25 mouse cellular contexts compared by ENCODE assay signal in the genomic region with DNA sequence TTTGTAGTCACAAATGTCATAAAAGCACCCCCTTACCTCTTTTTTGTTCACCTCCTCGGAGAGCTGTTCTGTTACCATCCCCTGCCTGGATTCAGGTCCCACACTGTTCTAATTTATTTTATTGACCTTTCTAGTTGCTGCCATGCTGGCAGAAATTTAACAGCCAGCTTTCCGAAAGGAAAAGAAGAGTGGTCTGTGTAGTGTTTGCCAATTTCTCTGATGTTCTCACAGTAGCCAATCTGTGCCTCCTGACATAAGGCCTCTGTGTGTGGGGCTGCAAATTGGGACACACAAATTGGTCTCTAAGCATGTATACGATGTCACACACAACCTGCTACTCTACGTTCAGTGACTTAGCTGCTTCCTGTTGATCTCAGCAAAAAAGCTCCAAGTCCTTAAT.
DNase-seq lines count a peak whose midpoint lies in the region; ATAC-seq and TF ChIP-seq lines count a peak whose summit lies in the region.
"Had no signal": no experiment of that assay in that cellular context is flagged by ENCODE, and none has a peak within 500 bp of the region (broad histone marks: within the 10 kb centered on the region; RNA-seq: fewer than 3 reads in every experiment).

No protein-coding gene starts in this region.

- ATAC-seq in forebrain, embryonic 14.5 days: peak; percentile 45; the same call in 1 of the 2 replicates
- ATAC-seq in forebrain, embryonic 11.5 days (replicated peaks; ENCODE audit: low FRiP score): no peak

- intact Hi-C loops in gastrocnemius, adult 2 months (cut with DNase I): no loop called here

- no peak for TF ChIP-seq CTCF in brain, embryonic 14.5 days (IDR thresholded peaks at IDR 0.05; ENCODE audit: borderline replicate concordance, extremely low read depth, insufficient read depth, insufficient read length)
- TF ChIP-seq CTCF in gastrocnemius, adult 2 months (IDR thresholded peaks at IDR 0.05): no peak

- WGBS in forebrain, embryonic 14.5 days: 50% methylated on average over 4 of the region's 4 CpGs
- 84% methylated on average over 4 of the region's 4 CpGs for WGBS in forebrain, embryonic 11.5 days

- no peaks in the 10 kb centered on the region for H3K36me3 ChIP-seq in forebrain, embryonic 14.5 days (ENCODE audit: control insufficient read depth, insufficient read depth, low read length)
- no peaks in the 10 kb centered on the region for H3K36me3 ChIP-seq in forebrain, embryonic 11.5 days (ENCODE audit: control insufficient read depth, insufficient read depth, low read length)
- H3K36me3 ChIP-seq: embryonic facial prominence, embryonic 10.5 days; heart, embryonic 12.5 days; limb, embryonic 15.5 days; lung, embryonic 15.5 days; neural tube, embryonic 13.5 days; stomach, embryonic 15.5 days had no signal

- peak; percentile 54 for DNase-seq in forebrain, embryonic 14.5 days (ENCODE audit: low spot score)
- no peak for DNase-seq in forebrain, embryonic 11.5 days (ENCODE audit: low spot score)
- DNase-seq in layer of hippocampus, adult 11-12 months (ENCODE audit: low spot score): peak; percentile 12
- DNase-seq in layer of hippocampus, postnatal 10 days (ENCODE audit: low spot score in 2 of 2): no peak
- DNase-seq in brain, embryonic 14.5 days (ENCODE audit: low read depth): peak; percentile 69
- peak; percentile 17 to 52 for DNase-seq in layer of hippocampus, postnatal 14 days (ENCODE audit: low spot score in 2 of 2)
- DNase-seq in urinary bladder, adult 18-20 months (ENCODE audit: low spot score in 2 of 2): no peak
- no peak for DNase-seq in gastrocnemius, adult 2 months
- DNase-seq: adrenal gland, postnatal 14 days; cerebellum, adult 9-10 months; gastrocnemius, postnatal 10 days; heart, postnatal 10 days; kidney, adult 2 months; lung, postnatal 36 days; midbrain, embryonic 14.5 days; thymus, postnatal 25 days had no signal

- H3K27me3 ChIP-seq in forebrain, embryonic 14.5 days (replicated peaks; ENCODE audit: control insufficient read depth, insufficient read depth, low read length): no peaks in the 10 kb centered on the region
- H3K27me3 ChIP-seq in forebrain, embryonic 11.5 days (ENCODE audit: control insufficient read depth, insufficient read depth, low read length): no peaks in the 10 kb centered on the region
- H3K27me3 ChIP-seq: heart, embryonic 12.5 days; limb, embryonic 15.5 days; lung, embryonic 15.5 days; megakaryocyte, embryonic 14.5 days; neural tube, embryonic 13.5 days; stomach, embryonic 15.5 days had no signal

- TF ChIP-seq POLR2A in brain, embryonic 14.5 days (IDR thresholded peaks at IDR 0.05; ENCODE audit: borderline replicate concordance, extremely low read depth, insufficient read depth, insufficient read length, poor library complexity, severe bottlenecking): no peak

- no peak overlapping the region for H3K27ac ChIP-seq in forebrain, embryonic 14.5 days (ENCODE audit: low read depth, low read length)
- no peak overlapping the region for H3K27ac ChIP-seq in forebrain, embryonic 11.5 days (ENCODE audit: low read depth, low read length)
- H3K27ac ChIP-seq in gastrocnemius, adult 2 months: no peak overlapping the region
- H3K27ac ChIP-seq: embryonic facial prominence, embryonic 10.5 days; kidney, postnatal 0 days; limb, embryonic 15.5 days; liver, embryonic 14.5 days; lung, embryonic 15.5 days; neural tube, embryonic 13.5 days; stomach, embryonic 15.5 days had no signal

- no peak overlapping the region for H3K4me3 ChIP-seq in forebrain, embryonic 14.5 days (ENCODE audit: low read depth, low read length)
- no peak overlapping the region for H3K4me3 ChIP-seq in forebrain, embryonic 11.5 days (ENCODE audit: low read depth, low read length)
- no peak overlapping the region for H3K4me3 ChIP-seq in gastrocnemius, adult 2 months
- H3K4me3 ChIP-seq: embryonic facial prominence, embryonic 10.5 days; heart, embryonic 12.5 days; limb, embryonic 15.5 days; lung, embryonic 15.5 days; megakaryocyte, embryonic 14.5 days; neural tube, embryonic 13.5 days; stomach, embryonic 15.5 days had no signal

- peaks cover 21% of the 10 kb centered on the region for H3K4me1 ChIP-seq in forebrain, embryonic 14.5 days (ENCODE audit: control insufficient read depth, insufficient read depth, low read length)
- H3K4me1 ChIP-seq in forebrain, embryonic 11.5 days (replicated peaks; ENCODE audit: control insufficient read depth, insufficient read depth, low read length): peaks cover 8% of the 10 kb centered on the region; the same call in 1 of the 2 replicates
- H3K4me1 ChIP-seq: lung, embryonic 15.5 days; megakaryocyte, embryonic 14.5 days; stomach, embryonic 15.5 days had no signal

- no peaks in the 10 kb centered on the region for H3K9me3 ChIP-seq in forebrain, embryonic 14.5 days (replicated peaks; ENCODE audit: control insufficient read depth, low read length)
- no peaks in the 10 kb centered on the region for H3K9me3 ChIP-seq in forebrain, embryonic 11.5 days (ENCODE audit: control insufficient read depth, low read length)
- H3K9me3 ChIP-seq: embryonic facial prominence, embryonic 10.5 days; heart, embryonic 12.5 days; limb, embryonic 15.5 days; lung, embryonic 15.5 days; neural tube, embryonic 13.5 days; stomach, embryonic 15.5 days had no signal

- no peak overlapping the region for H3K9ac ChIP-seq in forebrain, embryonic 14.5 days (ENCODE audit: low read length)
- no peak overlapping the region for H3K9ac ChIP-seq in forebrain, embryonic 11.5 days (ENCODE audit: low read length)
- H3K9ac ChIP-seq: heart, embryonic 12.5 days; limb, embryonic 15.5 days; liver, embryonic 14.5 days; lung, embryonic 15.5 days; neural tube, embryonic 13.5 days; stomach, embryonic 15.5 days had no signal

- no peak overlapping the region for H3K4me2 ChIP-seq in forebrain, embryonic 14.5 days (ENCODE audit: low read length)
- H3K4me2 ChIP-seq in forebrain, embryonic 11.5 days (ENCODE audit: low read depth, low read length, severe bottlenecking): no peak overlapping the region
- H3K4me2 ChIP-seq: heart, embryonic 12.5 days; limb, embryonic 15.5 days; lung, embryonic 15.5 days; neural tube, embryonic 13.5 days; stomach, embryonic 15.5 days had no signal

Comparison
In these comparisons a context has a peak if more than half of its experiments do, and no peak if none do; other contexts are left out.
1. DNase-seq: peak in forebrain, embryonic 14.5 days (single experiment), layer of hippocampus, adult 11-12 months (single experiment), brain, embryonic 14.5 days (single experiment) and layer of hippocampus, postnatal 14 days (2 of 2); none in forebrain, embryonic 11.5 days (single experiment), layer of hippocampus, postnatal 10 days (0 of 2), urinary bladder, adult 18-20 months (0 of 2) and gastrocnemius, adult 2 months (single experiment).